Mouse (Mus musculus) spleen, postnatal 10 days (tissue): ENCODE measurements at regions not wholly inside any gene's neighbourhood (a gene's known extent, or its start where the extent isn't known, plus 50 kb on each side); places are given as distances from the start of the nearest gene placed in this dataset.

ENCODE experiments used
- DNase-seq, 2 experiments: peaks; one replicate each; pipeline ENCODE4 v3.0.0; 2021 to 2022; ENCODE audit warnings: low spot score in 2 of 2

- DNase-seq: no peak
Observed at GRCm38 (mm10) chr9:100404426-100404825, 82.2 kb downstream of the Il20rb start.

GRCm38 (mm10) chr9:100400366-100400765 is 86.2 kb downstream of the Il20rb start:
- DNase-seq: peak in 1 of 2 experiments; percentile 31

GRCm38 (mm10) chr9:100396340-100396910 is 90.2 kb downstream of the Il20rb start:
- DNase-seq: no peak

GRCm38 (mm10) chr9:100395711-100396110 is 90.9 kb downstream of the Il20rb start:
- peak; percentile 69 to 84 for DNase-seq

- DNase-seq: no peak
Observed at GRCm38 (mm10) chr9:100394632-100395031, 92.0 kb downstream of the Il20rb start.

GRCm38 (mm10) chr9:100394166-100394565 is 92.4 kb downstream of the Il20rb start:
- DNase-seq: no peak

GRCm38 (mm10) chr9:100392262-100392661 is 94.3 kb downstream of the Il20rb start:
- DNase-seq: no peak

GRCm38 (mm10) chr9:100391566-100392213 is 94.9 kb downstream of the Il20rb start:
- no peak for DNase-seq

- DNase-seq: no peak
Observed at GRCm38 (mm10) chr9:100388393-100388792, 98.2 kb downstream of the Il20rb start.

- DNase-seq: no peak
Observed at GRCm38 (mm10) chr9:100387171-100387685, 99.4 kb downstream of the Il20rb start.

GRCm38 (mm10) chr9:100382492-100382891 is 104.1 kb downstream of the Il20rb start:
- peak; percentile 44 to 81 for DNase-seq

- DNase-seq: no peak
Observed at GRCm38 (mm10) chr9:100369921-100370320, 116.7 kb downstream of the Il20rb start.

- no peak for DNase-seq
Observed at GRCm38 (mm10) chr9:100366816-100367215, 119.8 kb downstream of the Il20rb start.

GRCm38 (mm10) chr9:100359934-100360716 is 126.5 kb downstream of the Il20rb start:
- DNase-seq: peak in 1 of 2 experiments; percentile 22

- no peak for DNase-seq
Observed at GRCm38 (mm10) chr9:100357553-100357952, 129.0 kb downstream of the Il20rb start.

GRCm38 (mm10) chr9:100340796-100341195 is 145.8 kb downstream of the Il20rb start:
- DNase-seq: no peak

- DNase-seq: no peak
Observed at GRCm38 (mm10) chr9:100307765-100308164, 178.8 kb downstream of the Il20rb start.

GRCm38 (mm10) chr9:100307364-100307763 is 179.2 kb downstream of the Il20rb start:
- no peak for DNase-seq

GRCm38 (mm10) chr9:100303762-100304161 is 182.8 kb downstream of the Il20rb start:
- no peak for DNase-seq

- DNase-seq: no peak
Observed at GRCm38 (mm10) chr9:100301613-100302012, 185.0 kb downstream of the Il20rb start.

- no peak for DNase-seq
Observed at GRCm38 (mm10) chr9:100277361-100277760, 209.2 kb downstream of the Il20rb start.
